Mouse (Mus musculus): ENCODE measurements around the gene Gm11492. TPM values are rescaled to one million over a fixed set of nuclear protein-coding genes. Genes with fewer than 3 reads are reported as not detected.
A peak's percentile ranks its signal among the peaks of the same experiment; 100 is the strongest.

The Gm11492 gene
- not detected in 2 replicates for polyA plus RNA-seq (2016; fragmentation: Nextera tagmentation; extraction: Ambion mirVana)

GRCm38 (mm10) chr11:87566501-87566900 lies at the start of gene Gm11492:
Gm11492 (plus strand) TSS chr11:87566653.
- no peaks in the 10 kb centered on the region for H3K9me3 ChIP-seq
- WGBS, result 79% methylated on average over 3 of the region's 3 CpGs
- DNase-seq (ENCODE audit: extremely low spot score, low spot score), result no peak

GRCm38 (mm10) chr11:87519260-87519659 lies 47.2 kb upstream of the Gm11492 start:
- DNase-seq (ENCODE audit: extremely low spot score, low spot score), result no peak
- Histone ChIP-seq H3K4me1 (peaks cover 14% of the 10 kb centered on the region), H3K4me3 (no peak overlapping the region), H3K27me3 (ENCODE audit: poor library complexity, severe bottlenecking) (no peaks in the 10 kb centered on the region), H3K9me3 (no peaks in the 10 kb centered on the region), H3K27ac (no peak overlapping the region), H3K36me3 (replicated peaks) (no peaks in the 10 kb centered on the region)
- WGBS, result 14% methylated on average over 2 of the region's 2 CpGs

More at GRCm38 (mm10) chr11:87566501-87566900, at the start of gene Gm11492:
- H3K4me1 ChIP-seq, result no peaks in the 10 kb centered on the region; the same call in 1 of the 2 replicates
- no peak within 1 kb of the TSS for H3K27ac ChIP-seq
- H3K36me3 ChIP-seq (replicated peaks), result no peaks in the 10 kb centered on the region
- H3K27me3 ChIP-seq (ENCODE audit: poor library complexity, severe bottlenecking), result no peaks in the 10 kb centered on the region
- no peak within 1 kb of the TSS for H3K4me3 ChIP-seq

GRCm38 (mm10) chr11:87523466-87523865 lies 43.0 kb upstream of the Gm11492 start:
- H3K9me3 ChIP-seq, result no peaks in the 10 kb centered on the region
- H3K4me3 ChIP-seq, result no peak overlapping the region
- H3K27me3 ChIP-seq (ENCODE audit: poor library complexity, severe bottlenecking), result no peaks in the 10 kb centered on the region
- no peak for DNase-seq (ENCODE audit: extremely low spot score, low spot score)
- no peak overlapping the region for H3K27ac ChIP-seq
- peaks cover 20% of the 10 kb centered on the region for H3K4me1 ChIP-seq
- H3K36me3 ChIP-seq (replicated peaks), result no peaks in the 10 kb centered on the region
- 66% methylated on average over 5 of the region's 5 CpGs for WGBS

GRCm38 (mm10) chr11:87523967-87524366 lies 42.5 kb upstream of the Gm11492 start:
- Histone ChIP-seq H3K9me3 (no peaks in the 10 kb centered on the region), H3K36me3 (replicated peaks) (no peaks in the 10 kb centered on the region), H3K4me3 (no peak overlapping the region), H3K27me3 (ENCODE audit: poor library complexity, severe bottlenecking) (no peaks in the 10 kb centered on the region), H3K4me1 (peaks cover 20% of the 10 kb centered on the region), H3K27ac (no peak overlapping the region)
- no peak for DNase-seq (ENCODE audit: extremely low spot score, low spot score)

GRCm38 (mm10) chr11:87524780-87525179 lies 41.7 kb upstream of the Gm11492 start:
- H3K9me3 ChIP-seq, result no peaks in the 10 kb centered on the region
- H3K4me3 ChIP-seq, result no peak overlapping the region
- H3K27ac ChIP-seq, result 0 out of 2 replicates have a peak overlapping the region, but pooled peaks have one; percentile 25
- H3K4me1 ChIP-seq, result peaks cover 20% of the 10 kb centered on the region
- no peak for DNase-seq (ENCODE audit: extremely low spot score, low spot score)
- H3K36me3 ChIP-seq (replicated peaks), result no peaks in the 10 kb centered on the region
- H3K27me3 ChIP-seq (ENCODE audit: poor library complexity, severe bottlenecking), result no peaks in the 10 kb centered on the region

- Histone ChIP-seq H3K4me1 (peaks cover 20% of the 10 kb centered on the region), H3K9me3 (no peaks in the 10 kb centered on the region), H3K27me3 (ENCODE audit: poor library complexity, severe bottlenecking) (no peaks in the 10 kb centered on the region), H3K36me3 (replicated peaks) (no peaks in the 10 kb centered on the region), H3K27ac (no peak overlapping the region), H3K4me3 (no peak overlapping the region)
- DNase-seq (ENCODE audit: extremely low spot score, low spot score), result no peak
- WGBS, result 83% methylated on average over 3 of the region's 3 CpGs
Measured at GRCm38 (mm10) chr11:87527364-87527763, 39.1 kb upstream of the Gm11492 start.

- no peak for DNase-seq (ENCODE audit: extremely low spot score, low spot score)
- Histone ChIP-seq H3K27me3 (ENCODE audit: poor library complexity, severe bottlenecking) (no peaks in the 10 kb centered on the region), H3K27ac (no peak overlapping the region), H3K4me3 (no peak overlapping the region), H3K9me3 (no peaks in the 10 kb centered on the region), H3K4me1 (peaks cover 19% of the 10 kb centered on the region), H3K36me3 (replicated peaks) (no peaks in the 10 kb centered on the region)
- WGBS, result 64% methylated on average over 4 of the region's 4 CpGs
Measured at GRCm38 (mm10) chr11:87527990-87528389, 38.5 kb upstream of the Gm11492 start.

GRCm38 (mm10) chr11:87531695-87532094 lies 34.8 kb upstream of the Gm11492 start:
- H3K36me3 ChIP-seq (replicated peaks), result no peaks in the 10 kb centered on the region
- no peak for DNase-seq (ENCODE audit: extremely low spot score, low spot score)
- no peaks in the 10 kb centered on the region for H3K9me3 ChIP-seq

GRCm38 (mm10) chr11:87542285-87542684 lies 24.2 kb upstream of the Gm11492 start:
- DNase-seq (ENCODE audit: extremely low spot score, low spot score), result no peak
- 52% methylated on average over 8 of the region's 8 CpGs for WGBS
- Histone ChIP-seq H3K36me3 (replicated peaks) (no peaks in the 10 kb centered on the region), H3K27ac (no peak overlapping the region), H3K4me1 (peaks cover 3% of the 10 kb centered on the region; the same call in 1 of the 2 replicates), H3K27me3 (ENCODE audit: poor library complexity, severe bottlenecking) (no peaks in the 10 kb centered on the region), H3K4me3 (no peak overlapping the region), H3K9me3 (no peaks in the 10 kb centered on the region)

More at GRCm38 (mm10) chr11:87531695-87532094, 34.8 kb upstream of the Gm11492 start:
- Histone ChIP-seq H3K27me3 (ENCODE audit: poor library complexity, severe bottlenecking) (no peaks in the 10 kb centered on the region), H3K27ac (no peak overlapping the region), H3K4me1 (no peaks in the 10 kb centered on the region), H3K4me3 (no peak overlapping the region)
- WGBS, result 54% methylated on average over 6 of the region's 6 CpGs

GRCm38 (mm10) chr11:87542906-87543305 lies 23.5 kb upstream of the Gm11492 start:
- Histone ChIP-seq H3K27me3 (ENCODE audit: poor library complexity, severe bottlenecking) (no peaks in the 10 kb centered on the region), H3K4me3 (no peak overlapping the region), H3K36me3 (replicated peaks) (no peaks in the 10 kb centered on the region), H3K27ac (no peak overlapping the region), H3K4me1 (peaks cover 3% of the 10 kb centered on the region; the same call in 1 of the 2 replicates), H3K9me3 (no peaks in the 10 kb centered on the region)
- WGBS, result 64% methylated on average over 3 of the region's 3 CpGs
- no peak for DNase-seq (ENCODE audit: extremely low spot score, low spot score)

- H3K27ac ChIP-seq, result no peak overlapping the region
- H3K9me3 ChIP-seq, result no peaks in the 10 kb centered on the region
- no peaks in the 10 kb centered on the region for H3K36me3 ChIP-seq (replicated peaks)
- no peak overlapping the region for H3K4me3 ChIP-seq
- H3K27me3 ChIP-seq (ENCODE audit: poor library complexity, severe bottlenecking), result no peaks in the 10 kb centered on the region
- no peak for DNase-seq (ENCODE audit: extremely low spot score, low spot score)
- WGBS, result 80% methylated on average over 4 of the region's 4 CpGs
- peaks cover 16% of the 10 kb centered on the region for H3K4me1 ChIP-seq
Measured at GRCm38 (mm10) chr11:87553342-87553741, 13.1 kb upstream of the Gm11492 start.

GRCm38 (mm10) chr11:87554386-87554785 lies 12.1 kb upstream of the Gm11492 start:
- DNase-seq (ENCODE audit: extremely low spot score, low spot score), result no peak
- no peaks in the 10 kb centered on the region for H3K27me3 ChIP-seq (ENCODE audit: poor library complexity, severe bottlenecking)
- H3K4me3 ChIP-seq, result no peak overlapping the region
- peaks cover 16% of the 10 kb centered on the region for H3K4me1 ChIP-seq
- H3K9me3 ChIP-seq, result no peaks in the 10 kb centered on the region
- no peaks in the 10 kb centered on the region for H3K36me3 ChIP-seq (replicated peaks)
- 79% methylated on average over 5 of the region's 5 CpGs for WGBS
- no peak overlapping the region for H3K27ac ChIP-seq

- H3K27ac ChIP-seq, result no peak overlapping the region
- no peak for DNase-seq (ENCODE audit: extremely low spot score, low spot score)
Measured at GRCm38 (mm10) chr11:87555106-87555703, 11.2 kb upstream of the Gm11492 start.

More at GRCm38 (mm10) chr11:87555106-87555703, 11.2 kb upstream of the Gm11492 start:
- Histone ChIP-seq H3K4me3 (no peak overlapping the region), H3K9me3 (no peaks in the 10 kb centered on the region), H3K27me3 (ENCODE audit: poor library complexity, severe bottlenecking) (no peaks in the 10 kb centered on the region), H3K4me1 (peaks cover 16% of the 10 kb centered on the region), H3K36me3 (replicated peaks) (no peaks in the 10 kb centered on the region)
- 50% methylated on average over 2 of the region's 2 CpGs for WGBS

All from forebrain, embryonic 10.5 days (tissue).